Mouse (Mus musculus): Measurements from ENCODE around the gene Cntnap2.

Cntnap2 gene

GRCm38 (mm10) chr6:45327952-45328485, 268.9 kb downstream of the Cntnap2 start:
- no peak for DNase-seq (ENCODE audit: low spot score in 2 of 2)

GRCm38 (mm10) chr6:45345396-45345795, 286.2 kb downstream of the Cntnap2 start:
- no peak for DNase-seq (ENCODE audit: low spot score in 2 of 2)

GRCm38 (mm10) chr6:45345953-45346352, 286.8 kb downstream of the Cntnap2 start:
- no peak for DNase-seq (ENCODE audit: low spot score in 2 of 2)

GRCm38 (mm10) chr6:45366442-45366841, 307.3 kb downstream of the Cntnap2 start:
- no peak for DNase-seq (ENCODE audit: low spot score in 2 of 2)

GRCm38 (mm10) chr6:45381126-45381525, 322.0 kb downstream of the Cntnap2 start:
- no peak for DNase-seq (ENCODE audit: low spot score in 2 of 2)

GRCm38 (mm10) chr6:45389034-45389433, 329.9 kb downstream of the Cntnap2 start:
- DNase-seq (ENCODE audit: low spot score in 2 of 2), result no peak

GRCm38 (mm10) chr6:45413629-45414028, 354.5 kb downstream of the Cntnap2 start:
- no peak for DNase-seq (ENCODE audit: low spot score in 2 of 2)

GRCm38 (mm10) chr6:45455424-45455823, 396.3 kb downstream of the Cntnap2 start:
- DNase-seq (ENCODE audit: low spot score in 2 of 2), result no peak

GRCm38 (mm10) chr6:45518221-45518620, 459.1 kb downstream of the Cntnap2 start:
- no peak for DNase-seq (ENCODE audit: low spot score in 2 of 2)

- no peak for DNase-seq (ENCODE audit: low spot score in 2 of 2)
These were observed 477.8 kb downstream of the Cntnap2 start for GRCm38 (mm10) chr6:45536999-45537398.

GRCm38 (mm10) chr6:45544319-45544875, 485.2 kb downstream of the Cntnap2 start:
- no peak for DNase-seq (ENCODE audit: low spot score in 2 of 2)

GRCm38 (mm10) chr6:45559724-45560123, 500.6 kb downstream of the Cntnap2 start:
- DNase-seq (ENCODE audit: low spot score in 2 of 2), result no peak

- DNase-seq (ENCODE audit: low spot score in 2 of 2), result no peak
These were observed 525.4 kb downstream of the Cntnap2 start for GRCm38 (mm10) chr6:45584467-45585094.

- no peak for DNase-seq (ENCODE audit: low spot score in 2 of 2)
These were observed 529.9 kb downstream of the Cntnap2 start for GRCm38 (mm10) chr6:45589084-45589483.

GRCm38 (mm10) chr6:45647017-45647416, 587.9 kb downstream of the Cntnap2 start:
- no peak for DNase-seq (ENCODE audit: low spot score in 2 of 2)

- no peak for DNase-seq (ENCODE audit: low spot score in 2 of 2)
These were observed 589.3 kb downstream of the Cntnap2 start for GRCm38 (mm10) chr6:45648419-45648818.

GRCm38 (mm10) chr6:45700287-45700686, 641.1 kb downstream of the Cntnap2 start:
- DNase-seq (ENCODE audit: low spot score in 2 of 2), result no peak

- no peak for DNase-seq (ENCODE audit: low spot score in 2 of 2)
These were observed 732.5 kb downstream of the Cntnap2 start for GRCm38 (mm10) chr6:45791612-45792011.

- DNase-seq (ENCODE audit: low spot score in 2 of 2), result no peak
These were observed 782.6 kb downstream of the Cntnap2 start for GRCm38 (mm10) chr6:45841626-45842341.

- no peak for DNase-seq (ENCODE audit: low spot score in 2 of 2)
These were observed 784.6 kb downstream of the Cntnap2 start for GRCm38 (mm10) chr6:45843736-45844135.

GRCm38 (mm10) chr6:45871409-45871992, 812.3 kb downstream of the Cntnap2 start:
- DNase-seq (ENCODE audit: low spot score in 2 of 2), result no peak

GRCm38 (mm10) chr6:45885486-45885885, 826.3 kb downstream of the Cntnap2 start:
- DNase-seq (ENCODE audit: low spot score in 2 of 2), result no peak
